Mouse (Mus musculus) E14TG2a.4 (cell line): ENCODE results near the gene Nrxn1.

Source experiments
- CTCF ChIP-seq: conservative IDR thresholded peaks from 2 replicates; pipeline ENCODE4 v1.5.1; 2014; ENCODE audit warnings: low read length
- POU5F1 ChIP-seq: IDR thresholded peaks from 2 replicates; pipeline ENCODE4 v1.6.1; 2014; ENCODE audit warnings: low read length, borderline replicate concordance

- TF ChIP-seq CTCF (no peak), POU5F1 (no peak)
These were observed 821.7 kb downstream of the Nrxn1 start for GRCm38 (mm10) chr17:90271165-90271564.
